Mouse (Mus musculus) G1E-ER4 (cell line): ENCODE results near the gene Elane. TPM values are rescaled to one million over a fixed set of nuclear protein-coding genes. Genes with fewer than 3 reads are reported as not detected.

Source experiments
- GATA1 ChIP-seq: IDR thresholded peaks from one replicate; pipeline ENCODE4 v1.8.0; 2012; ENCODE audit warnings: low read length, inconsistent platforms
- polyA plus RNA-seq: library from polyadenylated mRNA; stranded (reverse); fragments of >175 nt; gene quantifications from 2 replicates; pipeline ENCODE4 v1.2.3, GENCODE M21; 2012

Elane gene
- not detected in 2 replicates for polyA plus RNA-seq

GRCm38 (mm10) chr10:79886054-79886453 is at the start of gene Elane:
TSS of gene Elane (plus strand) at chr10:79886247.
- no peak for TF ChIP-seq GATA1

- TF ChIP-seq GATA1 = no peak
Measured at GRCm38 (mm10) chr10:79836918-79837317, 49.1 kb upstream of the Elane start.

GRCm38 (mm10) chr10:79838151-79838550 is 47.9 kb upstream of the Elane start:
- no peak for TF ChIP-seq GATA1

GRCm38 (mm10) chr10:79840091-79840490 is 46.0 kb upstream of the Elane start:
- TF ChIP-seq GATA1 = no peak

GRCm38 (mm10) chr10:79840644-79841551 is 45.1 kb upstream of the Elane start:
- TF ChIP-seq GATA1 = no peak

- no peak for TF ChIP-seq GATA1
Measured at GRCm38 (mm10) chr10:79842322-79842721, 43.7 kb upstream of the Elane start.

- no peak for TF ChIP-seq GATA1
Measured at GRCm38 (mm10) chr10:79843476-79843875, 42.6 kb upstream of the Elane start.

GRCm38 (mm10) chr10:79846553-79846952 is 39.5 kb upstream of the Elane start:
- TF ChIP-seq GATA1 = no peak

GRCm38 (mm10) chr10:79849941-79850628 is 36.0 kb upstream of the Elane start:
- no peak for TF ChIP-seq GATA1

- no peak for TF ChIP-seq GATA1
Measured at GRCm38 (mm10) chr10:79851653-79852052, 34.4 kb upstream of the Elane start.

GRCm38 (mm10) chr10:79852107-79852789 is 33.8 kb upstream of the Elane start:
- no peak for TF ChIP-seq GATA1

- TF ChIP-seq GATA1 = no peak
Measured at GRCm38 (mm10) chr10:79852827-79853226, 33.2 kb upstream of the Elane start.

- no peak for TF ChIP-seq GATA1
Measured at GRCm38 (mm10) chr10:79853392-79853791, 32.7 kb upstream of the Elane start.

GRCm38 (mm10) chr10:79853860-79854795 is 31.9 kb upstream of the Elane start, which contains the start of gene Ptbp1:
TSS of gene Ptbp1 (plus strand) at chr10:79854427.
- TF ChIP-seq GATA1 = no peak
